13 mouse cellular contexts compared by ENCODE assay signal in the genomic region with DNA sequence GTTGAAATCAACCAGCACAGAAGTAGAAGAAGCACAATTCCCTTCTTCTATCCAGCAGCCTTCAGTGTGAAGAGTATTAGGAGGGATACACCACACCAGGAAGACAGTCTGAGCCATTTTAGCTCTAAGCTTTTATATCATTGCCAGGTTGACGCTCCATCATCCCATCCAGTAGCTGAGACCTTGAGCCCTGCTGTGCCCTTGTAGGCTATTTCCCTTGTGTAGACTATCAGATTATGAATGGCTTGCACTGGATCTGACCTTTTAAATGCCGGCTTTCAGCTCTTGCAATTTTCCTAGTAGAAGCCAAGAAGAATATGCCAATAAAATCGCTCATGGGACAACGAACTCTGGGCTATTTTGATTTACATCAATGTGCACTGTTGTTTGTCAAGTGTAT. TPM values are rescaled to one million over a fixed set of nuclear protein-coding genes. Genes with fewer than 3 reads are reported as not detected.
DNase-seq lines count a peak whose midpoint lies in the region.
"Had no signal": no experiment of that assay in that cellular context is flagged by ENCODE, and none has a peak within 500 bp of the region (broad histone marks: within the 10 kb centered on the region; RNA-seq: fewer than 3 reads in every experiment).

No protein-coding gene starts in this region.

- peak; percentile 59 for DNase-seq in adrenal gland, adult 2 months
- no peak for DNase-seq in adrenal gland, adult 18-20 months (ENCODE audit: low spot score in 2 of 2)
- peak; percentile 23 for DNase-seq in adrenal gland, postnatal 10 days
- no peak for DNase-seq in adrenal gland, postnatal 25 days
- no peak for DNase-seq in ovary, adult 18-20 months (ENCODE audit: low spot score)
- DNase-seq: B cell, adult 2 months; cerebellum, adult 11-12 months; cerebellum, adult 2 months; cerebellum, adult 9-10 months; cerebellum, postnatal 14 days; cerebellum, postnatal 36 days; embryo, embryonic 11 days had no signal

RNA-seq across cellular contexts. Expression of gene Cmpk2, which starts 42.0 kb away (rescaled TPM):
- 10 to 100 TPM; 11.1 to 19.5 TPM for total RNA-seq in adrenal gland, adult 2 months (2021)
- 19.3 and 20.4 TPM in 2 replicates for polyA plus RNA-seq in adrenal gland, adult 2 months (2012; rRNA removed)
- total RNA-seq in adrenal gland, adult 18-20 months (2021), result 10 to 100 TPM; 10.2 to 17.1 TPM
- total RNA-seq in adrenal gland, postnatal 10 days (2021), result 10 to 100 TPM; 13.2 to 25.8 TPM
- total RNA-seq in adrenal gland, postnatal 25 days (2021), result 24.0 and 24.6 TPM in 2 replicates
- polyA plus RNA-seq: G1E had no signal

RNA-seq across cellular contexts. Expression of gene Rsad2, which starts 54.7 kb away (rescaled TPM):
- total RNA-seq in adrenal gland, adult 2 months (2021), result 10 to 100 TPM in 1 of 2 experiments, 1 to 10 TPM in 1; 7.6 to 23.4 TPM
- 5.1 and 7.0 TPM in 2 replicates for polyA plus RNA-seq in adrenal gland, adult 2 months (2012; rRNA removed)
- 10 to 100 TPM; 12.3 to 17.7 TPM for total RNA-seq in adrenal gland, adult 18-20 months (2021)
- 10 to 100 TPM; 13.9 to 15.0 TPM for total RNA-seq in adrenal gland, postnatal 10 days (2021)
- total RNA-seq in adrenal gland, postnatal 25 days (2021), result 18.5 and 19.1 TPM in 2 replicates
- polyA plus RNA-seq: G1E had no signal

Comparison
In these comparisons a context has a peak if more than half of its experiments do, and no peak if none do; other contexts are left out.
1. DNase-seq: peak in adrenal gland, adult 2 months (single experiment) and adrenal gland, postnatal 10 days (single experiment); none in adrenal gland, adult 18-20 months (0 of 2), adrenal gland, postnatal 25 days (single experiment) and ovary, adult 18-20 months (single experiment).